Mouse (Mus musculus) forebrain, embryonic 12.5 days (tissue): Measurements from ENCODE around the gene Alox5. TPM values are rescaled to one million over a fixed set of nuclear protein-coding genes. Genes with fewer than 3 reads are reported as not detected.

Experiments used
- ATAC-seq: fragments of 200-750 bp; cut with Nextera tagmentation; 2 replicates; pipeline ENCODE4 v1.8.0; 2017; ENCODE audit warnings: moderate TSS enrichment; ENCODE audit not compliant: low FRiP score
- H3K27ac ChIP-seq: fragments of 300-500 bp; sonication (generic); 2 replicates; pipeline ENCODE4 v1.5.1; 2016; ENCODE audit warnings: mild to moderate bottlenecking
- H3K27me3 ChIP-seq: fragments of 300-500 bp; sonication (generic); 2 replicates; pipeline ENCODE4 v1.6.1; 2016; ENCODE audit warnings: mild to moderate bottlenecking
- H3K36me3 ChIP-seq: fragments of 300-500 bp; sonication (generic); replicated peaks from 2 replicates; pipeline ENCODE4 v1.6.1; 2016; ENCODE audit warnings: mild to moderate bottlenecking
- H3K4me1 ChIP-seq: fragments of 300-500 bp; sonication (generic); 2 replicates; pipeline ENCODE4 v1.6.1; 2016
- H3K4me2 ChIP-seq: fragments of 300-500 bp; sonication (generic); 2 replicates; pipeline ENCODE4 v1.6.1; 2016; ENCODE audit warnings: mild to moderate bottlenecking, moderate library complexity
- H3K4me3 ChIP-seq: fragments of 300-500 bp; sonication (generic); replicated peaks from 2 replicates; pipeline ENCODE4 v1.5.1; 2016; ENCODE audit warnings: mild to moderate bottlenecking
- H3K9ac ChIP-seq: fragments of 300-500 bp; sonication (generic); 2 replicates; pipeline ENCODE4 v1.6.1; 2016; ENCODE audit warnings: mild to moderate bottlenecking
- H3K9me3 ChIP-seq: fragments of 300-500 bp; sonication (generic); 2 replicates; pipeline ENCODE4 v1.6.1; 2016
- WGBS: fragments of 180-500 bp; shearing (Covaris S2); methylation state at CpG from one replicate; pipeline ENCODE4 v1.1.7; 2016; 5-methylcytosine and 5-hydroxymethylcytosine counted together
- polyA plus RNA-seq: library from polyadenylated mRNA; unstranded; fragments of >200 nt; fragmentation: Nextera tagmentation; extraction: Ambion mirVana; gene quantifications from 2 replicates; pipeline ENCODE4 v1.2.1, GENCODE M21; 2016

Alox5 gene
- polyA plus RNA-seq, 1 experiment from 2014 or later = 0.29 TPM

GRCm38 (mm10) chr6:116415126-116415676 lies 45.8 kb downstream of the Alox5 start:
- H3K4me2 ChIP-seq = no peak overlapping the region
- no peaks in the 10 kb centered on the region for H3K27me3 ChIP-seq
- H3K4me1 ChIP-seq = no peaks in the 10 kb centered on the region
- no peak for ATAC-seq
- H3K4me3 ChIP-seq = no peak overlapping the region
- no peaks in the 10 kb centered on the region for H3K9me3 ChIP-seq
- WGBS = 92% methylated on average over 12 of the region's 12 CpGs
- H3K27ac ChIP-seq = no peak overlapping the region
- no peak overlapping the region for H3K9ac ChIP-seq
- peaks cover 4% of the 10 kb centered on the region for H3K36me3 ChIP-seq

- H3K36me3 ChIP-seq = peaks cover 10% of the 10 kb centered on the region
- H3K4me1 ChIP-seq = no peaks in the 10 kb centered on the region
- no peak overlapping the region for H3K4me2 ChIP-seq
- no peaks in the 10 kb centered on the region for H3K27me3 ChIP-seq
- no peak overlapping the region for H3K9ac ChIP-seq
- no peaks in the 10 kb centered on the region for H3K9me3 ChIP-seq
- H3K27ac ChIP-seq = no peak overlapping the region
- ATAC-seq = no peak
- WGBS = 93% methylated on average over 14 of the region's 14 CpGs
- no peak overlapping the region for H3K4me3 ChIP-seq
Observed at GRCm38 (mm10) chr6:116412546-116413325, 48.2 kb downstream of the Alox5 start.

- Histone ChIP-seq H3K4me2 (no peak overlapping the region), H3K27me3 (no peaks in the 10 kb centered on the region), H3K9ac (no peak overlapping the region), H3K4me3 (no peak overlapping the region), H3K36me3 (peaks cover 12% of the 10 kb centered on the region), H3K9me3 (no peaks in the 10 kb centered on the region), H3K27ac (no peak overlapping the region), H3K4me1 (no peaks in the 10 kb centered on the region)
- ATAC-seq = no peak
- 88% methylated on average over 3 of the region's 3 CpGs for WGBS
Observed at GRCm38 (mm10) chr6:116411716-116412115, 49.3 kb downstream of the Alox5 start.

- no peak overlapping the region for H3K27ac ChIP-seq
- 97% methylated on average over 10 of the region's 10 CpGs for WGBS
- H3K27me3 ChIP-seq = no peaks in the 10 kb centered on the region
- H3K9ac ChIP-seq = no peak overlapping the region
- peaks cover 10% of the 10 kb centered on the region; the same call in 1 of the 2 replicates for H3K4me1 ChIP-seq
- ATAC-seq = no peak
- peaks cover 19% of the 10 kb centered on the region for H3K36me3 ChIP-seq
- no peaks in the 10 kb centered on the region for H3K9me3 ChIP-seq
- no peak overlapping the region for H3K4me2 ChIP-seq
- no peak overlapping the region for H3K4me3 ChIP-seq
Observed at GRCm38 (mm10) chr6:116410436-116410835, 50.5 kb downstream of the Alox5 start.

- Histone ChIP-seq H3K4me3 (no peak overlapping the region), H3K9me3 (no peaks in the 10 kb centered on the region), H3K9ac (no peak overlapping the region), H3K36me3 (peaks cover 19% of the 10 kb centered on the region), H3K27ac (no peak overlapping the region), H3K27me3 (no peaks in the 10 kb centered on the region), H3K4me1 (peaks cover 20% of the 10 kb centered on the region), H3K4me2 (no peak overlapping the region)
- 95% methylated on average over 6 of the region's 6 CpGs for WGBS
- ATAC-seq = no peak
Observed at GRCm38 (mm10) chr6:116407956-116408657, 52.9 kb downstream of the Alox5 start.

GRCm38 (mm10) chr6:116407216-116407615 lies 53.8 kb downstream of the Alox5 start:
- Histone ChIP-seq H3K4me3 (no peak overlapping the region), H3K4me2 (no peak overlapping the region), H3K36me3 (peaks cover 22% of the 10 kb centered on the region), H3K27me3 (no peaks in the 10 kb centered on the region), H3K9me3 (no peaks in the 10 kb centered on the region), H3K27ac (no peak overlapping the region), H3K4me1 (peaks cover 20% of the 10 kb centered on the region), H3K9ac (no peak overlapping the region)
- no peak for ATAC-seq
- WGBS = 91% methylated on average over 4 of the region's 4 CpGs

- no peak overlapping the region for H3K9ac ChIP-seq
- H3K4me2 ChIP-seq = no peak overlapping the region
- no peaks in the 10 kb centered on the region for H3K27me3 ChIP-seq
- peaks cover 27% of the 10 kb centered on the region for H3K36me3 ChIP-seq
- no peak for ATAC-seq
- H3K9me3 ChIP-seq = no peaks in the 10 kb centered on the region
- H3K4me3 ChIP-seq = no peak overlapping the region
- no peak overlapping the region for H3K27ac ChIP-seq
- WGBS = 66% methylated on average over 5 of the region's 5 CpGs
- H3K4me1 ChIP-seq = peaks cover 20% of the 10 kb centered on the region
Observed at GRCm38 (mm10) chr6:116406680-116407079, 54.3 kb downstream of the Alox5 start.

- peaks cover 30% of the 10 kb centered on the region for H3K36me3 ChIP-seq
- H3K9ac ChIP-seq = no peak overlapping the region
- no peak for ATAC-seq
- no peak overlapping the region for H3K4me2 ChIP-seq
- no peaks in the 10 kb centered on the region for H3K27me3 ChIP-seq
- 87% methylated on average over 2 of the region's 2 CpGs for WGBS
- H3K4me3 ChIP-seq = no peak overlapping the region
- H3K9me3 ChIP-seq = no peaks in the 10 kb centered on the region
- H3K4me1 ChIP-seq = peaks cover 20% of the 10 kb centered on the region
- H3K27ac ChIP-seq = no peak overlapping the region
Observed at GRCm38 (mm10) chr6:116406152-116406551, 54.8 kb downstream of the Alox5 start.

GRCm38 (mm10) chr6:116405715-116406114 lies 55.3 kb downstream of the Alox5 start:
- 86% methylated on average over 5 of the region's 5 CpGs for WGBS
- no peak overlapping the region for H3K4me2 ChIP-seq
- H3K27me3 ChIP-seq = no peaks in the 10 kb centered on the region
- H3K4me1 ChIP-seq = peaks cover 20% of the 10 kb centered on the region
- no peak for ATAC-seq
- no peak overlapping the region for H3K9ac ChIP-seq
- H3K4me3 ChIP-seq = no peak overlapping the region
- H3K36me3 ChIP-seq = peaks cover 33% of the 10 kb centered on the region
- peak overlapping the region; percentile 8; the same call in 1 of the 2 replicates for H3K27ac ChIP-seq
- no peaks in the 10 kb centered on the region for H3K9me3 ChIP-seq

GRCm38 (mm10) chr6:116405243-116405642 lies 55.7 kb downstream of the Alox5 start:
- no peaks in the 10 kb centered on the region for H3K27me3 ChIP-seq
- H3K27ac ChIP-seq = peak overlapping the region; percentile 8; the same call in 1 of the 2 replicates
- H3K9me3 ChIP-seq = no peaks in the 10 kb centered on the region
- peaks cover 29% of the 10 kb centered on the region for H3K36me3 ChIP-seq
- H3K9ac ChIP-seq = no peak overlapping the region
- peaks cover 20% of the 10 kb centered on the region for H3K4me1 ChIP-seq
- no peak overlapping the region for H3K4me3 ChIP-seq
- H3K4me2 ChIP-seq = no peak overlapping the region
- WGBS = 38% methylated on average over 9 of the region's 9 CpGs
- ATAC-seq = peak; percentile 74

GRCm38 (mm10) chr6:116402426-116402825 lies 58.6 kb downstream of the Alox5 start:
- Histone ChIP-seq H3K27ac (no peak overlapping the region), H3K4me2 (no peak overlapping the region), H3K36me3 (peaks cover 21% of the 10 kb centered on the region), H3K9me3 (no peaks in the 10 kb centered on the region), H3K9ac (no peak overlapping the region), H3K4me3 (no peak overlapping the region), H3K27me3 (no peaks in the 10 kb centered on the region), H3K4me1 (peaks cover 35% of the 10 kb centered on the region)
- ATAC-seq = no peak
- WGBS = 94% methylated on average over 3 of the region's 3 CpGs

- 98% methylated on average over 12 of the region's 12 CpGs for WGBS
Observed at GRCm38 (mm10) chr6:116401746-116402423, 59.1 kb downstream of the Alox5 start.

More at GRCm38 (mm10) chr6:116401746-116402423, 59.1 kb downstream of the Alox5 start:
- no peak overlapping the region for H3K9ac ChIP-seq
- H3K27ac ChIP-seq = no peak overlapping the region
- H3K36me3 ChIP-seq = peaks cover 21% of the 10 kb centered on the region
- H3K4me3 ChIP-seq = no peak overlapping the region
- H3K4me2 ChIP-seq = no peak overlapping the region
- peaks cover 40% of the 10 kb centered on the region for H3K4me1 ChIP-seq
- no peaks in the 10 kb centered on the region for H3K27me3 ChIP-seq
- no peaks in the 10 kb centered on the region for H3K9me3 ChIP-seq
- ATAC-seq = no peak
